Mouse (Mus musculus) lung, embryonic 15.5 days (tissue): Measurements from ENCODE around the gene Pcdh7. TPM values are rescaled to one million over a fixed set of nuclear protein-coding genes. Genes with fewer than 3 reads are reported as not detected.
A peak's percentile ranks its signal among the peaks of the same experiment; 100 is the strongest.
"Not testable (repeated sequence)": the region's sequence is repeated elsewhere in the genome, so short reads cannot be mapped to it uniquely, and the experiment has no call there.

Experiments
- ATAC-seq: fragments of 200-750 bp; cut with Nextera tagmentation; 2 replicates; pipeline ENCODE4 v1.8.0; 2017; ENCODE audit warnings: moderate number of reproducible peaks, borderline replicate concordance; ENCODE audit not compliant: low FRiP score, low TSS enrichment; ENCODE audit errors: extremely low read depth
- H3K27ac ChIP-seq: fragments of 300-500 bp; sonication (generic); 2 replicates; pipeline ENCODE4 v1.5.1; 2015; ENCODE audit warnings: moderate library complexity, mild to moderate bottlenecking, inconsistent platforms
- H3K27me3 ChIP-seq: fragments of 300-500 bp; sonication (generic); 2 replicates; pipeline ENCODE4 v1.6.1; 2015; ENCODE audit warnings: inconsistent platforms
- H3K36me3 ChIP-seq: fragments of 300-500 bp; sonication (generic); 2 replicates; pipeline ENCODE4 v1.6.1; 2015; ENCODE audit warnings: inconsistent platforms
- H3K4me1 ChIP-seq: fragments of 300-500 bp; sonication (generic); 2 replicates; pipeline ENCODE4 v1.6.1; 2015; ENCODE audit warnings: inconsistent platforms
- H3K4me2 ChIP-seq: fragments of 300-500 bp; sonication (generic); 2 replicates; pipeline ENCODE4 v1.6.1; 2015; ENCODE audit warnings: inconsistent platforms, mild to moderate bottlenecking, moderate library complexity
- H3K4me3 ChIP-seq: fragments of 300-500 bp; sonication (generic); 2 replicates; pipeline ENCODE4 v1.5.1; 2015; ENCODE audit warnings: mild to moderate bottlenecking, inconsistent platforms
- H3K9ac ChIP-seq: fragments of 300-500 bp; sonication (generic); 2 replicates; pipeline ENCODE4 v1.6.1; 2015; ENCODE audit warnings: inconsistent platforms
- H3K9me3 ChIP-seq: fragments of 300-500 bp; sonication (generic); 2 replicates; pipeline ENCODE4 v1.6.1; 2016; ENCODE audit warnings: inconsistent platforms
- WGBS: fragments of 180-500 bp; shearing (Covaris S2); methylation state at CpG from one replicate; pipeline ENCODE4 v1.1.7; 2015; 5-methylcytosine and 5-hydroxymethylcytosine counted together
- polyA plus RNA-seq: library from polyadenylated mRNA; unstranded; fragments of >200 nt; fragmentation: Nextera tagmentation; extraction: Ambion mirVana; gene quantifications from 2 replicates; pipeline ENCODE4 v1.2.1, GENCODE M21; 2015

The Pcdh7 gene
- 3.6 and 3.7 TPM in 2 replicates for polyA plus RNA-seq

GRCm38 (mm10) chr5:57717906-57718875, at the start of gene Pcdh7:
Pcdh7 (plus strand) TSS chr5:57717967.
- Histone ChIP-seq H3K27me3 (peaks cover 25% of the 10 kb centered on the region), H3K27ac (peak within 1 kb of the TSS; percentile 92), H3K4me3 (peak within 1 kb of the TSS; percentile 68), H3K4me2 (peak within 1 kb of the TSS; percentile 98), H3K9me3 (no peaks in the 10 kb centered on the region), H3K9ac (peak within 1 kb of the TSS; percentile 59), H3K36me3 (no peaks in the 10 kb centered on the region), H3K4me1 (peaks cover 37% of the 10 kb centered on the region)
- 0% methylated on average over 70 of the region's 70 CpGs for WGBS
- ATAC-seq: peak; percentile 11

- H3K9me3 ChIP-seq, H3K27ac ChIP-seq, H3K27me3 ChIP-seq, H3K4me3 ChIP-seq, H3K4me1 ChIP-seq, H3K36me3 ChIP-seq, H3K9ac ChIP-seq, H3K4me2 ChIP-seq, ATAC-seq: not testable (repeated sequence)
- WGBS: 76% methylated on average over 2 of the region's 2 CpGs
Measured at GRCm38 (mm10) chr5:57676970-57677369, 40.8 kb upstream of the Pcdh7 start.

DNA sequence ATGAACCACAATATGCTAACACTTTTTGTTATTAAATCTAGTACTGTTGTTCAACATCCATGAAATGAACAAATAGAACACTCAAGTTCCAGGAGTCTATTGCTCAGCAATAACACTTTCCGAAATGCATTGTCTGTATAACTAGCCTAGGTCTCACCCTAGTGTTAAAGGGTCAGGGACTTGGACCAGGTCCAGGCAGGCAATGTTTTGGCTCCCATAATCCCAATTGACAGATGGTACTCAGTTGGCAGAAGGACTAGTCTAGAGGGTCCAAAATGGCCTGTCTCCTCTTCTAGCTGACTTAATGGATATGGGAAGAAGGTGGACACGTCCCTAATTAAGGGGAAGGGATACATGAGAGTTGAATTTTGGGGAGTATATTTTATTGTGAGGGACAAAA, 9.4 kb upstream of the Pcdh7 start:
- no peak overlapping the region for H3K9ac ChIP-seq
- 84% methylated on average over 2 of the region's 2 CpGs for WGBS

DNA sequence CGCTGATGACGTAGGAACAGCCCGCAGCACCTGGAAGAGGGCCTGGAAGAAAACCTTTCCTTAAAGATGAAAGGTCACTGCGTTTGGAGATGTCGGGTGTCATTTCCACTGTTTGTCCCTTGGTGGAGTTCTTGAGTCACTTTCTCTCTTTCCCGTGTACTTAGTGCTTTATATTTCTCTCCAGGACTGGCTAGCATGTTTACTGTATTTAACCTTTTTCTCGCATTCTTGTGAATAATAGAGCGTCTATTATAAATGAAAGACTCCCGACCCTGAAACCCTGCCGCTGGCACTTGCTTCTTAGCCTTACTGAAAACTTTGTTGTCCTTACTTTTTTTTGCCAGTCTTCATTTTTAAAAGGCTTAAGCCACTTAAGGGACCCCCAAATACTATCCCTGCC, 3.8 kb upstream of the Pcdh7 start:
- Histone ChIP-seq H3K4me1 (peaks cover 19% of the 10 kb centered on the region), H3K9ac (no peak overlapping the region), H3K36me3 (no peaks in the 10 kb centered on the region), H3K4me3 (peak overlapping the region; percentile 68), H3K9me3 (no peaks in the 10 kb centered on the region), H3K4me2 (peak overlapping the region; percentile 98), H3K27me3 (no peaks in the 10 kb centered on the region; the same call in 1 of the 2 replicates), H3K27ac (no peak overlapping the region)
- WGBS: 1% methylated on average over 10 of the region's 10 CpGs
- ATAC-seq: no peak

More for the DNA sequence above, 9.4 kb upstream of the Pcdh7 start:
- no peaks in the 10 kb centered on the region for H3K36me3 ChIP-seq
- no peaks in the 10 kb centered on the region for H3K4me1 ChIP-seq
- H3K4me3 ChIP-seq: no peak overlapping the region
- H3K9me3 ChIP-seq: no peaks in the 10 kb centered on the region
- no peak overlapping the region for H3K27ac ChIP-seq
- ATAC-seq: no peak
- H3K27me3 ChIP-seq: no peaks in the 10 kb centered on the region
- no peak overlapping the region for H3K4me2 ChIP-seq

- peak overlapping the region; percentile 38 for H3K9ac ChIP-seq
- no peaks in the 10 kb centered on the region for H3K36me3 ChIP-seq
- H3K4me3 ChIP-seq: peak overlapping the region; percentile 68
- H3K27me3 ChIP-seq: peaks cover 7% of the 10 kb centered on the region; the same call in 1 of the 2 replicates
- ATAC-seq: peak; percentile 59
- WGBS: under 1% methylated on average over 41 of the region's 45 CpGs
- peak overlapping the region; percentile 92 for H3K27ac ChIP-seq
- H3K4me1 ChIP-seq: peaks cover 28% of the 10 kb centered on the region
- no peaks in the 10 kb centered on the region for H3K9me3 ChIP-seq
- peak overlapping the region; percentile 98 for H3K4me2 ChIP-seq
Measured at GRCm38 (mm10) chr5:57714621-57715523, 2.9 kb upstream of the Pcdh7 start.

DNA sequence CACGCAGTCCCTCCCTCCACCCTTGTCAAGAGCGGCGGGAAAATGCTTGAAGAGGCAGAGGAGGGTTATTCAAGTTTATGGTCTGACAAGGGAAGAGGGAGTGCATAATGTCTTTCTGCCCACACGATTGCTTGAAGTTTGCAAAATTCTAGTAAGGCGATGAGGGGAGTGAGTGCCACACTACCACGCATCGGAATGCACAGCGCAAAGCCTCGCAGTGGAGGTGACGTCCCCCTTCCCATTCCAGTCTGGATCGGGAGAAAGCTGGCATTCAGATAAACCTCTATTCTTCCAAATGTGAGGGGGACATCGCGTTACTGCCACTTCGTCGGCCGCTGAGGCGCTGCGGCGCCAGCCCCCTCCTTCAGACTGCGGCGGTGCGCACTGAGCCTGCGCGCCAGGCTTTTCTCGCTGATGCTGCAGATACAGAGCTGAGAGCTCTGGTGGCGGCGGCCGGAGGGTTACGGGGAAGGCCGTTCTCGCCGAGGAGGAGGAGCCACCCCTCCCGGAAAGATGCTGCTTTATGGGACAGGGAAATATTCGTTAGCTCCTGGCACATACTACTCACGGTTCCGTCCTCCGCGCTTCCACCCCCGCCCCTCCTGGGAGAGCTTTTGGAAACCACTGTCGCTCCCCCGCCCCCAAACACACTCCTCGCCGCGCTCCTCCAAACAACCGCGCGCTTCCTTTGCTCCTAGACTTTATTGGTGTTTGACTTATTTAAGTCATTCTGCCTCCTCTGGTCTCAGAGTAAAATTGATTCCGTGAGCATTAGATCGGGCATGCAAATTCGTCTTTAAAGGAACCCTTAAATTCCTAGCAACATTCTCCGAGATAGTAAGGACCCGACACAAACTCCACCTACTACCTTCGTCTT, 2.0 kb upstream of the Pcdh7 start:
- Histone ChIP-seq H3K4me2 (peak overlapping the region; percentile 98), H3K27ac (peak overlapping the region; percentile 92), H3K36me3 (no peaks in the 10 kb centered on the region), H3K27me3 (peaks cover 11% of the 10 kb centered on the region), H3K9me3 (no peaks in the 10 kb centered on the region), H3K9ac (peak overlapping the region; percentile 38), H3K4me3 (peak overlapping the region; percentile 68), H3K4me1 (peaks cover 37% of the 10 kb centered on the region)
- WGBS: under 1% methylated on average over 52 of the region's 53 CpGs
- peak; percentile 75 for ATAC-seq

- peaks cover 19% of the 10 kb centered on the region for H3K27me3 ChIP-seq
- H3K4me1 ChIP-seq: peaks cover 37% of the 10 kb centered on the region
- peak overlapping the region; percentile 59 for H3K9ac ChIP-seq
- WGBS: under 1% methylated on average over 29 of the region's 29 CpGs
- H3K4me3 ChIP-seq: peak overlapping the region; percentile 68
- peak; percentile 32; the same call in 1 of the 2 replicates for ATAC-seq
- H3K9me3 ChIP-seq: no peaks in the 10 kb centered on the region
- H3K36me3 ChIP-seq: no peaks in the 10 kb centered on the region
- peak overlapping the region; percentile 92 for H3K27ac ChIP-seq
- H3K4me2 ChIP-seq: peak overlapping the region; percentile 98
Measured at GRCm38 (mm10) chr5:57716421-57717237, 1.1 kb upstream of the Pcdh7 start.

GRCm38 (mm10) chr5:57717238-57717905, 395 bp upstream of the Pcdh7 start:
- ATAC-seq: peak; percentile 28; the same call in 1 of the 2 replicates
- H3K9me3 ChIP-seq: no peaks in the 10 kb centered on the region
- H3K27ac ChIP-seq: peak overlapping the region; percentile 92
- H3K4me1 ChIP-seq: peaks cover 37% of the 10 kb centered on the region
- peak overlapping the region; percentile 98 for H3K4me2 ChIP-seq
- H3K9ac ChIP-seq: peak overlapping the region; percentile 59
- H3K4me3 ChIP-seq: peak overlapping the region; percentile 68
- H3K36me3 ChIP-seq: no peaks in the 10 kb centered on the region
- under 1% methylated on average over 52 of the region's 53 CpGs for WGBS
- peaks cover 25% of the 10 kb centered on the region for H3K27me3 ChIP-seq

GRCm38 (mm10) chr5:57718876-57719593, 1.3 kb downstream of the Pcdh7 start:
- no peak overlapping the region for H3K27ac ChIP-seq
- under 1% methylated on average over 52 of the region's 54 CpGs for WGBS

More at GRCm38 (mm10) chr5:57718876-57719593, 1.3 kb downstream of the Pcdh7 start:
- Histone ChIP-seq H3K36me3 (no peaks in the 10 kb centered on the region), H3K27me3 (peaks cover 25% of the 10 kb centered on the region), H3K9me3 (no peaks in the 10 kb centered on the region), H3K4me1 (peaks cover 37% of the 10 kb centered on the region), H3K9ac (peak overlapping the region; percentile 59), H3K4me3 (peak overlapping the region; percentile 68), H3K4me2 (peak overlapping the region; percentile 98)
- no peak for ATAC-seq
